Mouse (Mus musculus) midbrain, postnatal 0 days (tissue): ENCODE measurements around the gene Gse1. TPM values are rescaled to one million over a fixed set of nuclear protein-coding genes. Genes with fewer than 3 reads are reported as not detected.

Source experiments
- ATAC-seq: fragments of 200-750 bp; cut with Nextera tagmentation; 2 replicates; pipeline ENCODE4 v1.8.0; 2017; ENCODE audit warnings: moderate number of reproducible peaks, mild to moderate bottlenecking, moderate TSS enrichment, moderate library complexity; ENCODE audit not compliant: low FRiP score
- DNase-seq: peaks from one replicate; pipeline ENCODE4 v3.0.0-alpha.2; 2015; ENCODE audit warnings: low spot score
- H3K27ac ChIP-seq: fragments of 300-500 bp; sonication (generic); 2 replicates; pipeline ENCODE4 v1.5.1; 2014; ENCODE audit warnings: low read depth, mild to moderate bottlenecking, low read length, mixed read lengths
- H3K27me3 ChIP-seq: fragments of 300-500 bp; sonication (generic); 2 replicates; pipeline ENCODE4 v1.6.1; 2014; ENCODE audit warnings: low read length, control low read depth, mixed read lengths; ENCODE audit not compliant: insufficient read depth
- H3K36me3 ChIP-seq: fragments of 300-500 bp; sonication (generic); 2 replicates; pipeline ENCODE4 v1.6.1; 2014; ENCODE audit warnings: low read length, control low read depth, mixed read lengths; ENCODE audit not compliant: insufficient read depth
- H3K4me1 ChIP-seq: fragments of 300-500 bp; sonication (generic); 2 replicates; pipeline ENCODE4 v1.6.1; 2014; ENCODE audit warnings: mild to moderate bottlenecking, control low read depth, antibody characterized with exemption, low read length, mixed read lengths; ENCODE audit not compliant: insufficient read depth
- H3K4me2 ChIP-seq: fragments of 300-500 bp; sonication (generic); 2 replicates; pipeline ENCODE4 v1.6.1; 2014; ENCODE audit warnings: low read depth, mild to moderate bottlenecking, low read length, mixed read lengths; ENCODE audit not compliant: poor library complexity, severe bottlenecking
- H3K4me3 ChIP-seq: fragments of 300-500 bp; sonication (generic); 2 replicates; pipeline ENCODE4 v1.5.1; 2014; ENCODE audit warnings: low read depth, mild to moderate bottlenecking, low read length, moderate library complexity
- H3K9ac ChIP-seq: fragments of 300-500 bp; sonication (generic); replicated peaks from 2 replicates; pipeline ENCODE4 v1.6.1; 2014; ENCODE audit warnings: mild to moderate bottlenecking, low read length, moderate library complexity, mixed read lengths; ENCODE audit not compliant: poor library complexity, severe bottlenecking
- H3K9me3 ChIP-seq: fragments of 300-500 bp; sonication (generic); 2 replicates; pipeline ENCODE4 v1.6.1; 2016; ENCODE audit warnings: low read length, control low read depth
- CTCF ChIP-seq: IDR thresholded peaks from 2 replicates; pipeline ENCODE4 v1.5.1; 2016; ENCODE audit warnings: antibody characterized with exemption, mild to moderate bottlenecking
- WGBS: fragments of 180-500 bp; shearing (Covaris S2); extraction: QIAGEN DNeasy Blood & Tissue Kit; methylation state at CpG from one replicate; pipeline ENCODE4 v1.1.7; 2014; 5-methylcytosine and 5-hydroxymethylcytosine counted together
- polyA plus RNA-seq: library from polyadenylated mRNA; unstranded; fragments of >200 nt; fragmentation: Nextera tagmentation; extraction: Ambion mirVana; gene quantifications from 2 replicates; pipeline ENCODE4 v1.2.1, GENCODE M21; 2015
- total RNA-seq: library from RNA; depleted of rRNA; stranded (reverse); fragments of >200 nt; gene quantifications from 2 replicates; pipeline ENCODE4 v1.2.3, GENCODE M21; 2014

Gse1 gene
- total and polyA plus RNA-seq, 2 experiments from 2014 or later, result 12.4 to 51.3 TPM

GRCm38 (mm10) chr8:120535452-120536305 lies 307.4 kb downstream of the Gse1 start:
- Histone ChIP-seq H3K9me3 (no peaks in the 10 kb centered on the region), H3K4me2 (peak overlapping the region; percentile 100), H3K4me3 (peak overlapping the region; percentile 64), H3K27me3 (no peaks in the 10 kb centered on the region), H3K4me1 (peaks cover 51% of the 10 kb centered on the region), H3K27ac (peak overlapping the region; percentile 38; the same call in 1 of the 2 replicates), H3K9ac (peak overlapping the region; percentile 59), H3K36me3 (no peaks in the 10 kb centered on the region)
- TF ChIP-seq CTCF, result no peak
- DNase-seq (peak; percentile 69), ATAC-seq (no peak)
- WGBS, result under 1% methylated on average over 72 of the region's 79 CpGs

- H3K4me1 ChIP-seq, result peaks cover 51% of the 10 kb centered on the region
These were observed 308.3 kb downstream of the Gse1 start for GRCm38 (mm10) chr8:120536306-120537206.

GRCm38 (mm10) chr8:120537207-120537817 lies 309.1 kb downstream of the Gse1 start:
- peak; percentile 76 for DNase-seq
- Histone ChIP-seq H3K9me3 (no peaks in the 10 kb centered on the region), H3K4me1 (peaks cover 45% of the 10 kb centered on the region), H3K27me3 (no peaks in the 10 kb centered on the region), H3K4me2 (peak overlapping the region; percentile 100), H3K27ac (peak overlapping the region; percentile 92), H3K36me3 (no peaks in the 10 kb centered on the region), H3K4me3 (peak overlapping the region; percentile 64), H3K9ac (peak overlapping the region; percentile 78)
- TF ChIP-seq CTCF, result no peak
- under 1% methylated on average over 70 of the region's 79 CpGs for WGBS
- no peak for ATAC-seq

More at GRCm38 (mm10) chr8:120536306-120537206, 308.3 kb downstream of the Gse1 start:
- H3K4me3 ChIP-seq, result peak overlapping the region; percentile 64
- no peaks in the 10 kb centered on the region for H3K27me3 ChIP-seq
- peak overlapping the region; percentile 92 for H3K27ac ChIP-seq
- H3K4me2 ChIP-seq, result peak overlapping the region; percentile 100
- H3K36me3 ChIP-seq, result no peaks in the 10 kb centered on the region
- peak; percentile 69 for DNase-seq
- H3K9me3 ChIP-seq, result no peaks in the 10 kb centered on the region
- under 1% methylated on average over 57 of the region's 61 CpGs for WGBS
- no peak for TF ChIP-seq CTCF
- ATAC-seq, result no peak
- peak overlapping the region; percentile 78 for H3K9ac ChIP-seq

DNA sequence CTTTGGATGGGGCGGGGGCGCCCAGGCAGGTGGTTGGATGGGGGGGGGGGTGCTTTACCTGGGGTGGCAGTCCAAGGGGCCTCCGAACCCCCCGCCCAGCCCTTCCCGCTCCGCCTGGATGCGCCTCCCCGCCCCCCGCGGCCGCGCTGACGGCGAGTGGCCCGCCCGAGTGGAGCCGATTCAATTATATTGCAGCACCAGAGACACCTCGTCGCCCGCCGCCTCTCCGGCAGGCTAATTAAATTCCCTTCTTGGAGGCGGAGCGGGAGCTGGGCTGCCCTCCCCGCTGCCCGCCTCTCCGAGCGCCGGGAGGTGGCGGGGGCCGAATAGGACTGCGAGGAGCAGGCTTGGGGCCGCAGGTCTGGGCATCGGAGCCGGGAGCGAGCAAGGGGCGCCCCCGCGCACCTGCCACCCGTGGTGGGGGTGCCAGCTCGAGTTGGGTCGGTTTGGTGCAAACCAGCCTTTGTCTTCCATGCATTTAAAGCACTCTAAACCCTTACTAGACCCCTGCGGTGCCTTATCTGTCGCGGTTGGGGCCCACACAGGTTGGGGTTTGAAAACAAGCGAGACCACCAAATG lies 309.7 kb downstream of the Gse1 start:
- peak overlapping the region; percentile 78 for H3K9ac ChIP-seq
- H3K4me3 ChIP-seq, result peak overlapping the region; percentile 64
- peak overlapping the region; percentile 92 for H3K27ac ChIP-seq
- H3K27me3 ChIP-seq, result no peaks in the 10 kb centered on the region
- DNase-seq (peak; percentile 85), ATAC-seq (peak; percentile 31; the same call in 1 of the 2 replicates)
- peak overlapping the region; percentile 100 for H3K4me2 ChIP-seq
- peaks cover 43% of the 10 kb centered on the region for H3K4me1 ChIP-seq
- no peaks in the 10 kb centered on the region for H3K9me3 ChIP-seq
- TF ChIP-seq CTCF, result no peak
- 1% methylated on average over 35 of the region's 46 CpGs for WGBS
- H3K36me3 ChIP-seq, result no peaks in the 10 kb centered on the region
